Mouse (Mus musculus): Measurements from ENCODE around the gene Itm2b. TPM values are rescaled to one million over a fixed set of nuclear protein-coding genes. Genes with fewer than 3 reads are reported as not detected.
A peak's percentile ranks its signal among the peaks of the same experiment; 100 is the strongest.

Itm2b gene
- total and polyA plus RNA-seq, 3 experiments, result 190 to 305 (median 254) TPM

- peaks cover 2% of the 10 kb centered on the region for H3K9me3 ChIP-seq (replicated peaks; ENCODE audit: low read length)
- in situ Hi-C loops (cut with MboI; ENCODE audit: low pct_ligation_motif_present, low pct_unique_long_range_greater_than_20kb, low sequenced_read_pairs), result no loop called here
- TF ChIP-seq MAX (IDR thresholded peaks at IDR 0.05; ENCODE audit: low read length), result peak; percentile 78
- TF ChIP-seq KAT2A (IDR thresholded peaks at IDR 0.05; ENCODE audit: insufficient replicate concordance, low read length), result no peak
- 0 out of 2 replicates have a peak, but pooled peaks have one; percentile 42 for TF ChIP-seq CHD2 (IDR thresholded peaks at IDR 0.05; ENCODE audit: low read length)
- TF ChIP-seq EP300 (IDR thresholded peaks at IDR 0.05; ENCODE audit: low read length), result peak; percentile 96
- peak; percentile 73 for TF ChIP-seq MYC (IDR thresholded peaks at IDR 0.05; ENCODE audit: low read depth, low read length)
- peak; percentile 55; the same call in 1 of the 2 replicates for TF ChIP-seq TCF12 (IDR thresholded peaks at IDR 0.05; ENCODE audit: low read depth, low read length)
- peak; percentile 98 for TF ChIP-seq IRF4 (IDR thresholded peaks at IDR 0.05; ENCODE audit: low read depth, low read length)
- TF ChIP-seq ETS1 (conservative IDR thresholded peaks at IDR 0.05; ENCODE audit: low read depth, low read length), result peak; percentile 85
- 0 out of 2 replicates have a peak, but pooled peaks have one; percentile 29 for TF ChIP-seq JUN (IDR thresholded peaks at IDR 0.05; ENCODE audit: insufficient read depth, low read depth, low read length)
- TF ChIP-seq CTCF (conservative IDR thresholded peaks at IDR 0.05 in 1 of 2, IDR thresholded peaks at IDR 0.05 in 1 of 2; ENCODE audit: low read depth in 2 of 2, low read length in 2 of 2), result no peak
- TF ChIP-seq ZNF384 (IDR thresholded peaks at IDR 0.05; ENCODE audit: low read depth, low read length), result peak; percentile 26; the same call in 1 of the 2 replicates
- peak; percentile 69; the same call in 1 of the 2 replicates for TF ChIP-seq SIN3A (IDR thresholded peaks at IDR 0.05; ENCODE audit: low read length)
- no peak for TF ChIP-seq CHD1 (IDR thresholded peaks at IDR 0.05; ENCODE audit: low read depth, low read length)
- no peak for TF ChIP-seq ZMIZ1 (IDR thresholded peaks at IDR 0.05; ENCODE audit: low read depth, low read length)
- TF ChIP-seq MEF2A (IDR thresholded peaks at IDR 0.05; ENCODE audit: borderline replicate concordance, low read depth, low read length), result peak; percentile 89
- peak; percentile 60; the same call in 1 of the 2 replicates for TF ChIP-seq POLR2A (IDR thresholded peaks at IDR 0.05; ENCODE audit: low read depth, low read length)
- peak; percentile 71 for TF ChIP-seq NELFE (IDR thresholded peaks at IDR 0.05; ENCODE audit: low read depth, low read length)
- TF ChIP-seq JUND (conservative IDR thresholded peaks at IDR 0.05; ENCODE audit: low read depth, low read length), result peak; percentile 49; the same call in 1 of the 2 replicates
- TF ChIP-seq MXI1 (IDR thresholded peaks at IDR 0.05; ENCODE audit: low read depth, low read length), result peak; percentile 46; the same call in 1 of the 2 replicates
- peak; percentile 74; the same call in 1 of the 2 replicates for TF ChIP-seq TBP (conservative IDR thresholded peaks at IDR 0.05; ENCODE audit: low read depth, low read length)
- TF ChIP-seq MAFK (IDR thresholded peaks at IDR 0.05; ENCODE audit: insufficient replicate concordance, low read length), result 0 out of 2 replicates have a peak, but pooled peaks have one; percentile 45
- no peak for TF ChIP-seq MAZ (IDR thresholded peaks at IDR 0.05; ENCODE audit: low read depth, low read length)
- TF ChIP-seq USF1 (IDR thresholded peaks at IDR 0.05; ENCODE audit: low read depth, low read length), result peak; percentile 86
- TF ChIP-seq USF2 (conservative IDR thresholded peaks at IDR 0.05; ENCODE audit: low read depth, low read length), result peak; percentile 83
- TF ChIP-seq ELF1 (IDR thresholded peaks at IDR 0.05; ENCODE audit: low read depth, low read length), result peak; percentile 13; the same call in 1 of the 2 replicates
- TF ChIP-seq RAD21 (IDR thresholded peaks at IDR 0.05; ENCODE audit: low read depth, low read length), result no peak; the same call in none of the 2 replicates
- TF ChIP-seq RCOR1 (conservative IDR thresholded peaks at IDR 0.05; ENCODE audit: low read depth, low read length), result peak; percentile 71; the same call in 1 of the 2 replicates
- TF ChIP-seq NRF1 (IDR thresholded peaks at IDR 0.05; ENCODE audit: low read depth, low read length), result no peak
- peak; percentile 95 for TF ChIP-seq BHLHE40 (IDR thresholded peaks at IDR 0.05; ENCODE audit: low read depth, low read length)
- no peak for TF ChIP-seq E2F4 (IDR thresholded peaks at IDR 0.05; ENCODE audit: insufficient replicate concordance, low read depth, low read length)
- peak overlapping the region; percentile 86 for H3K4me2 ChIP-seq (ENCODE audit: insufficient read depth, low read depth, poor library complexity, severe bottlenecking)
- peaks cover 18 to 51% of the 10 kb centered on the region in 2 experiments for H3K4me1 ChIP-seq (ENCODE audit: control insufficient read depth in 1 of 2, insufficient read depth in 2 of 2)
- dilution Hi-C loops (cut with MboI; ENCODE audit: extremely low pct_ligation_motif_present, extremely low pct_unique_long_range_greater_than_20kb, low sequenced_read_pairs), result no loop called here
- H3K79me2 ChIP-seq (replicated peaks; ENCODE audit: control insufficient read depth, extremely low read depth, insufficient read depth, poor library complexity, severe bottlenecking), result no peaks in the 10 kb centered on the region
- H3K4me3 ChIP-seq (replicated peaks in 1 of 3; ENCODE audit: low read depth in 2 of 3, low read length in 2 of 3, poor library complexity in 1 of 3), result no peak overlapping the region
- H3K9ac ChIP-seq (ENCODE audit: insufficient read depth, low read depth), result peak overlapping the region; percentile 57
- peak; percentile 85 for DNase-seq (ENCODE audit: extremely low read depth)
- H3K36me3 ChIP-seq (replicated peaks in 1 of 2; ENCODE audit: control insufficient read depth in 1 of 2, insufficient read depth in 1 of 2, low read length in 1 of 2), result no peaks in the 10 kb centered on the region
- no peaks in the 10 kb centered on the region for H3K27me3 ChIP-seq (replicated peaks)
- peak overlapping the region; percentile 67; the same call in 1 of the 2 replicates for H3K27ac ChIP-seq (ENCODE audit: insufficient read depth, low read depth)
Observed at GRCm38 (mm10) chr14:73333880-73334279, 51.2 kb downstream of the Itm2b start.

Measured in CH12.LX (cell line).